Mouse (Mus musculus) induced T-regulatory cell, adult 2 months (primary cell): ENCODE data around the gene Bahcc1.

Experiments
- DNase-seq: peaks from one replicate; pipeline ENCODE4 v3.0.0-alpha.2; 2012; ENCODE audit warnings: low read depth

Gene Bahcc1

GRCm38 (mm10) chr11:120206669-120207090 is 26.1 kb upstream of the Bahcc1 start:
- DNase-seq = no peak

- peak; percentile 70 for DNase-seq
Measured at GRCm38 (mm10) chr11:120208848-120209247, 23.9 kb upstream of the Bahcc1 start.

- DNase-seq = no peak
Measured at GRCm38 (mm10) chr11:120209462-120209861, 23.3 kb upstream of the Bahcc1 start.

- DNase-seq = no peak
Measured at GRCm38 (mm10) chr11:120215726-120216241, 17.0 kb upstream of the Bahcc1 start.

- DNase-seq = no peak
Measured at GRCm38 (mm10) chr11:120216540-120217324, 16.0 kb upstream of the Bahcc1 start.

DNA sequence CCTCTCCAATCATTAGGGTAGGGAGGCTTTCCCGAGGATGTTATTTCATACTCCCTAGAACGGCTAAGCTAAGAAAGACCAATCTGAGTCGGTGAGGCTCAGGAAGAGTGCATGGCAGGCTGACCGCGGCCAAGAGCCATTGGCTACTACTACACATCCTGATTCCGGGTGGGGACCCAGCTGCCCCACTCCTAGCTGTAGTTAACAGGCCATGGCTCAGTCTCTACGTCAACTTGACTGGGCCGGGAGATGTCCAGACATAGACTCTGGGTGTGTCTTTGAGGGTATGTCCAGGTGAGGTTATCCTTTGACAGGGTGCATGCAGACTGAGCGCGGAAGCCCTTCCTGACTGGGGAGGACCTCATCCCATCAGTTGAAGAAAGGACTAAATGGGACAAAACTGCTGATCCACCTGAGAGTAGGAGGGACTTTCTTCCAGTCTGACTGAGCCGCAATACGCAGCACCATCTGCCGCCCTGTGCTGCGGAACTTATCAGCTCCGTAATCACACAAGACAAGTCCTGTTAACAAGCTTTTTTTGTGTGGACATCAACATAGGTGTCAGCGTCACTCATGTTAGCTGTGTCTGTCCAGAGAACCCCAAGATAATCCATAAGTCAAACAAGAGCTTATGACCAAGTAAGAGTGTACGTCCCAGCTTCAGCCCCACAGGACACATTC is 14.4 kb upstream of the Bahcc1 start:
- DNase-seq = no peak

DNA sequence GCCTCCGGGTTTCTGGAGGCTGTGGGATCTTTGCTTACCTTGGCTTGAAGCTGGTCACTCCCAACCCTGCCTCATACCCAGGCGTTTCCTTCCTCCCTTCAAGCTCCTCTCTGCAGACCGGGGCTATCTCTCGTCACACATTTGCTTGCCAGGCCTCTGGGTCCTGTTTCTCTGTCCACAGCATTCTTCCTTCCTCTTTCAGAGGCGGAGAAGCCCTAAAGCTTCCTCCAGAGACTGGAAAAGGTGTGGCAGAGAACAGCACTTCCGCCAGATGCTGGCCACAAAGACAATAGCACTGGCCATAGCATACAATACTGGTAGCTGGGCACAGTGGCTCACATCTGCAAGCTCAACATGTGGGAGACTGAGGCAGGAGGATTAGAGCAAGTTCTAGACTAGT is 13.8 kb upstream of the Bahcc1 start:
- no peak for DNase-seq

DNA sequence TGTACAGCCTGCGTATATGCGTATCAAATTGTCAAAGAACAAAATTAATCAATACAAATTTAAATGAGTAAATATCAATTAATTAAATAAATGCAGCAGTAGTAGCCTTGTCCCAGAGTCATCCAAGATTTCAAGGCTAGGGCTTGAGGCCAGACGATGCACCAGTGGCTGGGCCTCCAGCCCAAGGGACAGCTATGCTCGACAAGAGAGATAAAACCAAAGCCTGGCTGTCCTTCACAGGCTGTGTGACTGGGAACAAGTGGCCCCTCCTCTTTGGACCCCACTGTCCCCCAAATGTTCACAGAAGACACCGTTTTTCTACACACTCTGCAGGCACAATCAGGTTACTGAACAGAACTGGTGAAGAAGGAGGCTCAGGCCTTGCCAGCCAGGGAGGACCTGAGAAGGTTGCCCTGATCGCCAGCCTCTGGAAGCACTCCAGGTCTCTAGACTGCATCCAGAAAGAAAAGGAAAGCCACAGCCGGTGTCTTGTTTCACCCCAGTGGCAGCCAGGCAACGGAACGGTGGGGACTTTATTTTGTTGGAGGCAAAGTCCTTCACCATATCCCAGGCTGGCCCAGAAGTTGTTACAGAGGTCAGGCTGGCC is 12.7 kb upstream of the Bahcc1 start:
- no peak for DNase-seq

- no peak for DNase-seq
Measured at GRCm38 (mm10) chr11:120220963-120221827, 11.6 kb upstream of the Bahcc1 start.

DNA sequence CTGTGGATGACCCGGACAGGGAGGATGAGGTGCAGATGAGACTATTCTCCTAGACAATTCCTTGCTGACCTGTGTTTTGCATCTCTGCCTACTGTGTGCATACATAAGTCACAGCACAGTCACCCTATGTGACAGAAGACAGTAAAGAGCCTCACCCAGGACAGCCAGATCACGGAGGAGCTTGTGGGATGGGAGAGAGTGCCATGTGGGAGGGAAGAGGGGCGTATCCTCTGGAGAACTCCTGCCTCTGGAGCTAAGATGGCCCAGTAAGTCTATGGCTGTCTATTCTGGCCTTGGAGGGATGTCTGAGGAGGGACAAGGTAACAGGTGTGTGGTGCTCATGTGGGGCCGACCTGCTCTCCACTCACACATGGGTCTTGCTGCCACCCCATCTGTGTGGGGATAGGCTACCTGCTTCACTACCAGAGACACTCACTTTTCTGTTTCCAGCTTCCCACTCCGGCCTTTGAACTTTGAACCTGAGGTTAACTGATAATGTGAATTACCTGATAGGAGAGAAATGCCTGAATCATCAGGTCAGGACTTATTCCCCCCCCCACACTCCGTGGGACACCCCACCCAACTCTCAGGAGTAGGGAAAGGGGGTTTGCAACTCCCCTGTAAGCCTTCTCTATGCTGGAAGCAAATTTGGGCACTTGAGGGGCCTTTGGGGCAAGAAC is 10.2 kb upstream of the Bahcc1 start:
- no peak for DNase-seq

GRCm38 (mm10) chr11:120223586-120224487 is 8.9 kb upstream of the Bahcc1 start:
- DNase-seq = no peak

- no peak for DNase-seq
Measured at GRCm38 (mm10) chr11:120224488-120225255, 8.1 kb upstream of the Bahcc1 start.

DNA sequence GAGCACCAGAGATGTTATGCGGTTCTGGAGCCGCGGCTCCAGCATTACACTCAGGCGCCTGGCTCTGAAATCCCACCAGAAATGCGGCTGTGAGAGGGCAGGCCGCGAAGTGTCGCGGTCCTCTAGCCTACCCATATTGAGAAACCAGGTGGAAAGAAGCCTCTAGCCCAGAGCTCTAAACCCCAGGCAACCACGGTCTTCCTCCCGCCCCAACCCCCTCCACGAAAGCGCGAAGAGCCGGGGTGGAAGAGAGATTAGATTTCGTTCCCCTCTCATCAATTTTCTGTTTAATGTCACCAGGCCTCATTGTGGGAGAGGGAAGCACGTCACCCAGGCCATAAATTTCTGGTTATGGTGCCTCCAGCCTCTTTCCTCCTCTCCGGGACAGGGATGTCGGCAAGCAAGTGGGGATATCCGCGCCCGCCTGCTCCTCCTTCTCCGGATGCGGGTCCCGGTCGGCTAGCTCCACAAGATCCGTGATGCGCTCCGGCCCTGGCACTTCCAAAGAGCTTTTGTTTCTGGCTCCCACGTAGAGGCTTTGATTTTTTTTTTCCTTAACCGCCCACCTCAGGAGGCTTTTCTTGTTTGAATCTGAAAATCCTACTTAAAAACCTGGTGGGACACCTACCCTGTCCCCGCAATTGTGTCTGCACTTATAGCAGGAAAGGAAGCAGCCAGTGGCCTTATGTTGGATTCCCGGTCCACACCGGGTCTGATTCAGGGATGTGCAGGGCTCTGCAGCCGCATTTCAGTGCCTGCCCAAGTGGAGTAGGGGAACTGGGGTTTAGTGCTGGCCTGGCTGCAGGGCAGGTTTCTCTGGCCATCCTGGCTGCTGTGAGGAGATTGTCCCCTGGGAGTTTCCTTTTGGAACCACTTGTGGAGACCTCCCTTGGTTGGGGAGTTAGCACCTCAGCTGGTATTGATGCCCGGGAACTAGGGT is 7.2 kb upstream of the Bahcc1 start:
- no peak for DNase-seq

- DNase-seq = no peak
Measured at GRCm38 (mm10) chr11:120226421-120227280, 6.1 kb upstream of the Bahcc1 start.

- DNase-seq = no peak
Measured at GRCm38 (mm10) chr11:120227571-120228051, 5.1 kb upstream of the Bahcc1 start.

GRCm38 (mm10) chr11:120228116-120228890 is 4.4 kb upstream of the Bahcc1 start:
- no peak for DNase-seq
